Mouse (Mus musculus): Measurements from ENCODE around the gene F12. TPM values are rescaled to one million over a fixed set of nuclear protein-coding genes. Genes with fewer than 3 reads are reported as not detected.
A peak's percentile ranks its signal among the peaks of the same experiment; 100 is the strongest.

The F12 gene
- polyA plus RNA-seq, 1 experiment from 2014 or later = 5.6 TPM

DNA sequence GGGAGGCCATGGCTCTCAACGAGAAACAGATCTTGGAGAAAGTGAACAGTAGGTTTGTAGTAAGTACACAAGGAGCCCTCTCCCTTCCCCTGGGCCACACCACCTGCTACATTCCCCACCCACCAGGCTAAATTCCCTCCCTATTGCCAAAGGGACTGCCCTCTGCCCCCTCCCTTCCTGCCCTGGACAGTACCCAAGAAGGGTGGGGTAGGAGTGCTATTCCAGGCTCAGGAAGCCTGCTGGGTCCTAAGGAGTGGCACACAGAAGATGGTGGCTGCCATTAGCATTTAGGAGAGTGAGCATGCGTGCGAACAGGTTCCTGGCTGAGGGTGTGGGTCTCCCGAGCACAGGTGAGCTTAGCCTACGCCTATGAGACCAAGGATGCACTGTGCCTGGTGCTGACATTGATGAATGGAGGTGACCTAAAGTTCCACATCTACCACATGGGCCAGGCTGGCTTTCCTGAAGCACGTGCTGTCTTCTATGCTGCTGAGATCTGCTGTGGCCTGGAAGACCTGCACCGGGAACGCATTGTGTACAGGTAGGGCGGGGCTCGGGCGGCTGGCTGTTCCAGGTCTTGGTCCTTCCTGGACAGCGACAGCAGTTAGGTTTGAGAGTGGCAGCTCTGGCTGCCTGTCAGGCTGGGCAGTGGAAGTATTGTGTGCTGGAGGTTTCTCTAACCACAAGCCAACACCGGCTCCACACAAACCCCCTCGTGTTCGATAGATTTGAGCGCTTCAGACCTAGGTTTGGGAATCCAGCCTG lies 25.4 kb upstream of the F12 start:
- no peaks in the 10 kb centered on the region for H3K27me3 ChIP-seq (ENCODE audit: control insufficient read depth, insufficient read depth, low read length)
- no peak overlapping the region for H3K4me2 ChIP-seq (ENCODE audit: low read depth, low read length)
- H3K36me3 ChIP-seq (ENCODE audit: control insufficient read depth, insufficient read depth, low read length) = peaks cover 33% of the 10 kb centered on the region
- 81% methylated on average over 16 of the region's 16 CpGs for WGBS
- no peak overlapping the region for H3K9ac ChIP-seq (ENCODE audit: low read length)
- H3K9me3 ChIP-seq (replicated peaks; ENCODE audit: control insufficient read depth, low read length) = no peaks in the 10 kb centered on the region
- H3K27ac ChIP-seq (ENCODE audit: low read length) = peak overlapping the region; percentile 53; the same call in 1 of the 2 replicates
- peaks cover 5% of the 10 kb centered on the region for H3K4me1 ChIP-seq (ENCODE audit: control insufficient read depth, insufficient read depth, low read length)
- peak; percentile 53; the same call in 1 of the 2 replicates for ATAC-seq (ENCODE audit: insufficient read depth, low FRiP score)
- H3K4me3 ChIP-seq (replicated peaks; ENCODE audit: low read length) = no peak overlapping the region

DNA sequence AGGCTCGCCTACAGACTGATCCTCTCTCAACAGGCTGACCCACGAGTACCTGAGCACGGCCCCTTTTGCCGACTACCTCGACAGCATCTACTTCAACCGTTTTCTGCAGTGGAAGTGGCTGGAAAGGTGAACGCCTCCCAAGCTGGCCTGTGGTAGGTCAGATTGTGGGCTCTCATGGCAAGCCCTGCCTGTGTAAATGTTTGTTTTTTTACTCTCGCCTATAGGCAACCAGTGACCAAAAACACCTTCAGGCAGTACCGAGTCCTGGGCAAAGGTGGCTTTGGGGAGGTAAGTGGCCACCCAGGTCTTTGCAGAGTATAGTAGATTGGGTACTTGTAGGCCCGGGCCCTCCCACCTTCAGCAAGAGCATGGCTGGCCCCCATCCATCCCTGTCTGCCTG lies 24.7 kb upstream of the F12 start:
- H3K4me3 ChIP-seq (replicated peaks; ENCODE audit: low read length) = no peak overlapping the region
- no peak overlapping the region for H3K27ac ChIP-seq (ENCODE audit: low read length)
- H3K9ac ChIP-seq (ENCODE audit: low read length) = no peak overlapping the region
- H3K4me2 ChIP-seq (ENCODE audit: low read depth, low read length) = no peak overlapping the region
- no peak for ATAC-seq (ENCODE audit: insufficient read depth, low FRiP score)
- no peaks in the 10 kb centered on the region for H3K9me3 ChIP-seq (replicated peaks; ENCODE audit: control insufficient read depth, low read length)
- no peaks in the 10 kb centered on the region for H3K27me3 ChIP-seq (ENCODE audit: control insufficient read depth, insufficient read depth, low read length)
- 77% methylated on average over 10 of the region's 10 CpGs for WGBS
- peaks cover 32% of the 10 kb centered on the region for H3K36me3 ChIP-seq (ENCODE audit: control insufficient read depth, insufficient read depth, low read length)
- H3K4me1 ChIP-seq (ENCODE audit: control insufficient read depth, insufficient read depth, low read length) = peaks cover 12% of the 10 kb centered on the region

- WGBS = 91% methylated on average over 11 of the region's 11 CpGs
- H3K9ac ChIP-seq (ENCODE audit: low read length) = no peak overlapping the region
- no peak overlapping the region for H3K4me2 ChIP-seq (ENCODE audit: low read depth, low read length)
- H3K9me3 ChIP-seq (replicated peaks; ENCODE audit: control insufficient read depth, low read length) = no peaks in the 10 kb centered on the region
- H3K27me3 ChIP-seq (ENCODE audit: control insufficient read depth, insufficient read depth, low read length) = no peaks in the 10 kb centered on the region
- H3K27ac ChIP-seq (ENCODE audit: low read length) = no peak overlapping the region
- H3K4me1 ChIP-seq (ENCODE audit: control insufficient read depth, insufficient read depth, low read length) = peaks cover 17% of the 10 kb centered on the region
- ATAC-seq (ENCODE audit: insufficient read depth, low FRiP score) = no peak
- peaks cover 25% of the 10 kb centered on the region for H3K36me3 ChIP-seq (ENCODE audit: control insufficient read depth, insufficient read depth, low read length)
- no peak overlapping the region for H3K4me3 ChIP-seq (replicated peaks; ENCODE audit: low read length)
These were observed 24.0 kb upstream of the F12 start for GRCm38 (mm10) chr13:55450511-55450980.

DNA sequence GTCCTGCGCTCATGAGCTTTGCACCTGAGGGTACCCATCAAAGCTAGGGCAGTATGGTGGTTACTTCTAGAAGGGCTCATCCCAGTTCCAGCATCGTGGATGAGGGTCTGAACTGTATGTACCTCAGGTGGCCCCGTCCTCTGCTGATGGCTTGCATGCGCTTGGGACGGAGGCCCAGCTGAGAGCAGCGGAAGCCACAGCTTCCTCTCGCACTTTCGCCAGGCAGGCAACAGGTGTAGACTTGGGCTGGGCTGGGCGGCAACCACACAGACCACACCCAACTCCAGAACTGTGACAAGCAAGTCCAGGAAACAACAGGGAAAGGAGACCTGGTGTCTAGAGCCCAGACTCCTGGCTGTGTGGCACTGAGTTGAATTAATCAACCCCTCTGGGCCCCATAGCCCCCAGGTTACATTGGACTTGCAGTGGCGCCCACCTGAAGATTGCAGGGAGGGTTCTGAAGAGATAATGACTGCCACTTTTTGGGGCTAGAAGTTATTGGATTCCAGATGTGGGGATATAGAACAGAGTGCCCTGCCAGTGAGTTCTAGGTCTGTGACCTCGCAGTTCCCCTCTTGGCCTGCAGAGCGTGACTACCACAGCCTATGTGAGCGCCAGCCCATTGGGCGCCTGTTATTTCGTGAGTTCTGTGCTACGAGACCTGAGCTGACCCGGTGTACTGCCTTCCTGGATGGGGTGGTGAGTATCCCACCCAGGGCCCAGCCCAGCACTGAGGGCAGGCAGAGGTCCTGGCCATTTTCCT lies 23.3 kb upstream of the F12 start:
- Histone ChIP-seq H3K27ac (ENCODE audit: low read length) (no peak overlapping the region), H3K4me1 (ENCODE audit: control insufficient read depth, insufficient read depth, low read length) (peaks cover 17% of the 10 kb centered on the region), H3K4me3 (replicated peaks; ENCODE audit: low read length) (no peak overlapping the region), H3K36me3 (ENCODE audit: control insufficient read depth, insufficient read depth, low read length) (peaks cover 21% of the 10 kb centered on the region), H3K9me3 (replicated peaks; ENCODE audit: control insufficient read depth, low read length) (no peaks in the 10 kb centered on the region), H3K4me2 (ENCODE audit: low read depth, low read length) (no peak overlapping the region), H3K27me3 (ENCODE audit: control insufficient read depth, insufficient read depth, low read length) (no peaks in the 10 kb centered on the region), H3K9ac (ENCODE audit: low read length) (no peak overlapping the region)
- whole genome bisulfite sequencing = 85% methylated on average over 17 of the region's 17 CpGs
- no peak for ATAC-seq (ENCODE audit: insufficient read depth, low FRiP score)

GRCm38 (mm10) chr13:55449205-55449604 lies 22.6 kb upstream of the F12 start:
- ATAC-seq (ENCODE audit: insufficient read depth, low FRiP score) = no peak
- Histone ChIP-seq H3K4me3 (replicated peaks; ENCODE audit: low read length) (no peak overlapping the region), H3K27ac (ENCODE audit: low read length) (no peak overlapping the region), H3K4me1 (ENCODE audit: control insufficient read depth, insufficient read depth, low read length) (peaks cover 17% of the 10 kb centered on the region), H3K9me3 (replicated peaks; ENCODE audit: control insufficient read depth, low read length) (no peaks in the 10 kb centered on the region), H3K9ac (ENCODE audit: low read length) (no peak overlapping the region), H3K36me3 (ENCODE audit: control insufficient read depth, insufficient read depth, low read length) (peaks cover 17% of the 10 kb centered on the region), H3K27me3 (ENCODE audit: control insufficient read depth, insufficient read depth, low read length) (no peaks in the 10 kb centered on the region), H3K4me2 (ENCODE audit: low read depth, low read length) (no peak overlapping the region)
- WGBS = 92% methylated on average over 9 of the region's 9 CpGs

- H3K4me3 ChIP-seq (replicated peaks; ENCODE audit: low read length) = no peak overlapping the region
- H3K27ac ChIP-seq (ENCODE audit: low read length) = no peak overlapping the region
- H3K4me1 ChIP-seq (ENCODE audit: control insufficient read depth, insufficient read depth, low read length) = peaks cover 25% of the 10 kb centered on the region
- H3K36me3 ChIP-seq (ENCODE audit: control insufficient read depth, insufficient read depth, low read length) = peaks cover 16% of the 10 kb centered on the region
- ATAC-seq (ENCODE audit: insufficient read depth, low FRiP score) = no peak
- no peak overlapping the region for H3K9ac ChIP-seq (ENCODE audit: low read length)
- no peaks in the 10 kb centered on the region for H3K9me3 ChIP-seq (replicated peaks; ENCODE audit: control insufficient read depth, low read length)
- no peak overlapping the region for H3K4me2 ChIP-seq (ENCODE audit: low read depth, low read length)
- H3K27me3 ChIP-seq (ENCODE audit: control insufficient read depth, insufficient read depth, low read length) = no peaks in the 10 kb centered on the region
- 91% methylated on average over 5 of the region's 5 CpGs for WGBS
These were observed 21.5 kb upstream of the F12 start for GRCm38 (mm10) chr13:55448131-55448530.

GRCm38 (mm10) chr13:55447543-55447943 lies 20.9 kb upstream of the F12 start:
- no peak for ATAC-seq (ENCODE audit: insufficient read depth, low FRiP score)
- Histone ChIP-seq H3K27ac (ENCODE audit: low read length) (no peak overlapping the region), H3K27me3 (ENCODE audit: control insufficient read depth, insufficient read depth, low read length) (no peaks in the 10 kb centered on the region), H3K4me3 (replicated peaks; ENCODE audit: low read length) (no peak overlapping the region), H3K9ac (ENCODE audit: low read length) (peak overlapping the region; percentile 4; the same call in 1 of the 2 replicates), H3K4me1 (ENCODE audit: control insufficient read depth, insufficient read depth, low read length) (peaks cover 25% of the 10 kb centered on the region), H3K4me2 (ENCODE audit: low read depth, low read length) (no peak overlapping the region), H3K36me3 (ENCODE audit: control insufficient read depth, insufficient read depth, low read length) (peaks cover 10% of the 10 kb centered on the region), H3K9me3 (replicated peaks; ENCODE audit: control insufficient read depth, low read length) (no peaks in the 10 kb centered on the region)
- WGBS = 48% methylated on average over 3 of the region's 3 CpGs

DNA sequence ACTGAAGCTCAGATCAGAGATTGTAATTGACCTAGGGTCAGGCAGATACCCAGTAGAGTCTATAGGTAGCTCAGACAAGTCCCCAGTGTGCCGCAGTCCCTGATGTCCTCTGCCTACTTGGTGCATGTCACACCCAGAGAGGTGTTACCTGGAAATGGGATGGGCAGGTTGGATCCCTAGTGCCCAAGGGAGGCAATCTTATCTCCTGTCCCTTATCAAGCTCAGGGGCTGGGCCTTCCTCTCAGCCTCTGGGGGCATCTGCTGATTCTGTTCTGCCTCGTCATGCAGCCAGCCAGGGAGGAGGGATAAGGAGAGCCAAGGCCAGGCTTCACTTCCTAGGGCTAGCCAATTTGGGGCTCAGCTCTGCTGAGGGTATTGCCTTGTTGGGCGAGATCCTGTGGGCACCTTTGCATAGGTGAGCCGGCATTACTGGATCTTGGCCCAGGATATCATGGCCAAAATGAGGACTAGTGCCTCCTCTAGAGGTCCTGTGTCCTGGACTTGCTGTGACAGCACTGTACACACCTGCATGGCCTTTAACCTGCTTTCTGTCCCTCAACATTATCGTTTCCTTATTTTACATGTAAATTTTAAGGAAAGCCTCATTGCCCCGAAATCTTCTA lies 20.0 kb upstream of the F12 start:
- no peak overlapping the region; the same call in 1 of the 2 replicates for H3K27ac ChIP-seq (ENCODE audit: low read length)
- H3K36me3 ChIP-seq (ENCODE audit: control insufficient read depth, insufficient read depth, low read length) = peaks cover 7% of the 10 kb centered on the region
- no peak for ATAC-seq (ENCODE audit: insufficient read depth, low FRiP score)
- H3K27me3 ChIP-seq (ENCODE audit: control insufficient read depth, insufficient read depth, low read length) = no peaks in the 10 kb centered on the region
- peak overlapping the region; percentile 97 for H3K4me2 ChIP-seq (ENCODE audit: low read depth, low read length)
- peak overlapping the region; percentile 92 for H3K4me3 ChIP-seq (replicated peaks; ENCODE audit: low read length)
- peak overlapping the region; percentile 95 for H3K9ac ChIP-seq (ENCODE audit: low read length)
- peaks cover 25% of the 10 kb centered on the region for H3K4me1 ChIP-seq (ENCODE audit: control insufficient read depth, insufficient read depth, low read length)
- H3K9me3 ChIP-seq (replicated peaks; ENCODE audit: control insufficient read depth, low read length) = no peaks in the 10 kb centered on the region
- WGBS = 70% methylated on average over 6 of the region's 6 CpGs

Measured in stomach, embryonic 16.5 days (tissue).